Mouse (Mus musculus) adrenal gland, adult (tissue): ENCODE results near the gene Cars2.

Experiments used
- DNase-seq, 2 experiments: peaks; one replicate each; pipeline ENCODE4 v3.0.0; 2022 to 2023; ENCODE audit warnings: low spot score in 1 of 2; ENCODE audit not compliant: inconsistent age in 2 of 2

The Cars2 gene

DNA sequence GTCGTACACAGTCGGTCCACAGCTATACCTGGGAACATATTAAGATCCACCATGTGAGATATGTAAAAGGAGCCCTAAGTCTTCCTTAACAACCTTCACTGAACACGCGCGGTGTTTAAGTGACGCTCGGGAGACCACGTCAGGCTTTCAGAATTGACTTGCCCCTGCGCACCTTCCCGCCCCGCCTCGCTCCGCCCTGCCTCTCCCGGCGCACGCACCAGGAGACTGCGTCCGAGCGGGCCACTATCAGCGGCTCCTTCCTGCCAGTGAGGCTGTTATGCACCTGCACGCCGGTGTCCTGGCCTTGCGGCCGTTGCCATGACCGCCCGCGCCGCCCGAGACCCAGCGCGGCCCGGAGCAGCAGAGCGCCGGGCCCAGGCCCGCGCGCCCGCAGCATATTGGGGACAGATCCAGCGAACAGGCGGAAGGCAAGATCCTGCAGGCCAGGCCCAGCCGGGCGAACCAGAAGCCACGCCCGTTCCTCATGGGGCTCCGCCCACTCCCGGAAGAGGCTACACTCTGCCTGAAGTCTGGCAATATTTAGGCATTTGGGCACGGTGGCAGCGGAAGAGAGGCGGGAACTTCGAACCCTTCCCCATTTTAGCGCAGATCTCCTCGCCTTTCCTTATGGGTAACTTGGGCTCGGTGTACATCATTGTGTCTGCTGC lies at the start of gene Cars2:
Cars2 (minus strand) TSS at position 503 of the 668 bp plus-strand sequence.
- peak; percentile 95 to 98 for DNase-seq

DNA sequence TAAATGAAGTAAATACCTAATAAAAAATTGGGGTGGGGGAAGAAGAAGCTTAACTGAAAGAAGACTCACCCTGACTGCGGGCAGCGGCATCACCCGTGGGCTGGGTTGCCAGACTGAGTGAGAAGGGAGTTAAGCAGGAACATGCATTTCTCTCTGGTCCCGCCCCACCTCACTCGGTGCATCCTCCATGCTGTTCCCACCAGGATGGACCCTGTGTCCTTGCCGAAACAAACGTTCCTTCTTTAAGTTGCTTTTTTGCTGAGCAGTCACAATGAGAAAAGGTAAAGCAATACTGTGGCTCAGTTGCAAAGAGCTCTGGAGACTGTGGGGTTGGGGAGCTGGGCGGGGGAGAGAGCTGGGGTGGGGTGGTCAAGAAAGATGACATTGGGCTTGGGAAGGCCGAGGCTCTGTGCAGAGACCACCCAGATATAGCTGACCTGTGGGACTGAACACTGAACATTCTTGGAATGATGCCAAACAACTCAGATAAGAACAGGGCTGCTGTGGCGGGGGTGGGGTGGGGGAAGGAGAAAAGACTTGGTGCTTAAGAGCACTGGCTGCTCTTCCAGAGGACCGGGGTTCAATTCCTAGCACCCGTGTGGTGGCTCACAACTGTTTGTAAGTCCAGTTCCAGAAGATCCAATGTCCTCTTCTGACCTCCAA lies 42.8 kb upstream of the Cars2 start:
- DNase-seq = no peak

DNA sequence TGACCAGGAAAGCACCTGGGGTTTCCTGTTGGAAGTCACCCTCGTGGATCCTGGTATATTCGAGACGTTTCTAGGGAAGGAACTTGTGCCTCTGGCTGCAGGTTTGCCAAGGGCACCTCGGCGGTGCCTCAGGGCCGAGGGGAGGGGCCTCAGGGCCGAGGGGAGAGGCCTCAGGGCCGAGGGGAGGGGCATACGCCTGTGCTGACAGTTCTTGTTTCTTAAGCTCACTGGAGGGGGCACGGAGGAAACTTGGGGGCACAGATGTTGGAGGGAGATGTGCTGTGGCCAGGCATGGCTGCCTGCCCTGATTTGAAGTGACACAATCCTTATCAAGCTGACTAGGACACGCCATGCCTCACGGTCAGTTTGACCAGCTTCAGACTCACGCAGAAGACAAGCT lies 41.7 kb upstream of the Cars2 start:
- DNase-seq = peak; percentile 69 to 85

DNA sequence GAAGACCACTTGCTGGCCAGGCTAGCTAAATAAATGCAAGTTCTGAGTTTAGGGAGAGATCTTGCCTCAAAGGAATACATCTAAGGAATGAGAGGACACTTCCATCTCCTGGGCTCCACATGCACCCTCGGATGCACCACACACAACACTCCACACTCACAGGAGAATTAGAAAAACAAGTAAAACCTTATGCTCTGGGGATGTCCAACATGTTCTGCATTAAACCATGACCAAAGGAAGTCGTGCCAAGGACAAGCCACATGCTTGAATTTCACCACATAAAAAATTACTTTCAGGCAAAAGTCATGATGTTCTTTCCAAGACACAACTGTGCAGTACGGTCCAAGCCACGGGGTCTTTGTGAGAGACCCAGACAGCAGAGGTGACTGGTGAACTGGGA lies 41.3 kb upstream of the Cars2 start:
- DNase-seq = no peak

GRCm38 (mm10) chr8:11586374-11586745 lies 35.8 kb upstream of the Cars2 start:
- no peak for DNase-seq

- no peak for DNase-seq
These were observed 35.2 kb upstream of the Cars2 start for GRCm38 (mm10) chr8:11585513-11586373.

- DNase-seq = no peak
These were observed 25.2 kb upstream of the Cars2 start for GRCm38 (mm10) chr8:11575604-11576384.

DNA sequence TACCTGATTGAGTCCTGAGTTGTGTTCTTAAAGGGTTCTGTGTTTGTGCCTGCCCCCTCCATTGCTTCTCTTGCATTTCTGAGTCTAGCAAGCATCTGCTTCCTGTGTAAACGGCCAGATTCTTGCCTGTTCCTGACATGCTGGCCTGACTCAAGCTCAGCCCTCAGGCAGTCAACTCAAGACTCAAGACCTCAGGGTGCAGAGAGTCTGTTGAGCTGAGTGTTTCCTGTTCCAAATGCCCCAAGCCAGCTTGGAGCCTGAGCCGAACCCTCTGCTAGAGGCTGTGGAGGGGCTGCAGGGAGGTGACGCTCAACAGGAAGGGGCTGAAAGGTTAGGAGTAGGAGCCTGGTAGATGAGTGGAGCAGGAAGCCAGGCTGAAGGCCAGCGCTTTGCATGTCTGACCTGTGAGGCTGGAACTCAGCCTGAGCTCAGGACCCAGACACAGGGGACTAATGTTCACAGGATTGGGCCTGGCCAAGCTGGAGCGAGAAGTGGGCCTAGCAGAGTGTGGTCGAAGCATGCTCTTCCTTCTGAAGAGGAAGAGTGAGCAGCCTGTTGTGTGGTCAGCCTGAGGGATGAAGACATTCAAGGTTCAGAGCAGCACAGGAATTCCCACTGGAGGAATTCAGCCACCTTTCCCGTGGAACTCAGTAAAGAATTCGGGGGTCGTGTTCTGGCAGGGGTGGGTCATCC lies 24.5 kb upstream of the Cars2 start:
- DNase-seq = no peak

DNA sequence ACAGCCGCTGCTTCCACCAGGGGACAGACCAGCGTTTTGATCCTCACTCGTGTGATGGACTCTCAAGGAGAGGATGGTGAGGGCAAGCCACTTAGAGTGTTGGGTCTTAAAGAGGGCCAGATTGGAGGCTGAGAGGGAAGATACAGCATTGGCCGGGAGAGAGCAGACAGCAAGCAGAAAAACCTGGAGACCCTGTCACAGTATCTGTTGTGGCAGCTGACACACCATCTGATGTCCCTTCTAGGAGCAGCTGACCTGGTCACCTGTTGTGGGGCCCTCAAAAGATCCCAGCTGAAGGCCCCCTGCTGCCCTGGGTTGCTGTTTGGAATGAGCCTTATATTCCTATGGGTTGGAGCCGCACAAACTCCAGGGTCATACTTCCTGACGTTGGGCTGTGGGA lies 21.8 kb upstream of the Cars2 start:
- no peak for DNase-seq

- DNase-seq = no peak
These were observed 21.4 kb upstream of the Cars2 start for GRCm38 (mm10) chr8:11571950-11572349.

GRCm38 (mm10) chr8:11570742-11571141 lies 20.2 kb upstream of the Cars2 start:
- no peak for DNase-seq

DNA sequence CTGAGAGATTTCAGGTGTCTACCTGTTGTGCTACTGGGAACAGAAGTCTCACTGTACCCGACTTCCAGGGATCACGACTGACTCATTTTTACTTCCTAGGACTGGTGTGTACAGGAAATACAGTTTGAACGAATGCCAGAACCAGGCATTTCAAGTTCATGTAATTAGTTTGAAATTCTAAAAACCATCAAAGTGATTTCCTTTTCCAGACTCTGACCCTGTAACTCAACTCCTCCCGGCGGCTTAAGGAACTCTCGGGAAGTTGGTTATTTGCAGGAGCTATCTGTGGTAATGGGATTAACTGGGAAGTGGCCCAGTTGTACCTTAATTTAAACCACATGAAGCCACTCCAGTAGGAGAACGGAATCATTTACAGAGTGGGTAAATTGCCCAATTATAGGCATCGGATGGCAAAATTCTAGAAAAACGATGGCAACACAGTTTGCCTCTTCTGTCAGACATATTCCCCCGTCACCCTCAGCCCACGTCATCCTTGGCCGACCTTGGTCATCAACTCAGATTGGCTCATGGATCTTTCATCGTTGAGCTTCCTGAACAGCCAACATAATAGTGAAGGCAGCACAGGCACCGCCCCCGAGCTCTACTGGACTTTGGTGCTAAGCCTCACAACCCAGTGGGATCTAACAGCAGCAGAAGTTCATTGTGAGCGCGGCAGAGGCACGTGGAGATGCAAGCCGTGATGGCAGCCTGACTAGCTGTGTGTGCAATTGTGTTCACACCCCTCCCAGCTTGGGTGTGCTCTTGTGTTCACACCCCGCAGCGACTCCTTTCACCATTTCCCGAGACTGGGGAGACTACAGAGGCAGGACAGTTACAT lies 18.9 kb upstream of the Cars2 start:
- peak; percentile 15 to 67 for DNase-seq

GRCm38 (mm10) chr8:11568193-11568592 lies 17.6 kb upstream of the Cars2 start:
- peak in 1 of 2 experiments; percentile 60 for DNase-seq

DNA sequence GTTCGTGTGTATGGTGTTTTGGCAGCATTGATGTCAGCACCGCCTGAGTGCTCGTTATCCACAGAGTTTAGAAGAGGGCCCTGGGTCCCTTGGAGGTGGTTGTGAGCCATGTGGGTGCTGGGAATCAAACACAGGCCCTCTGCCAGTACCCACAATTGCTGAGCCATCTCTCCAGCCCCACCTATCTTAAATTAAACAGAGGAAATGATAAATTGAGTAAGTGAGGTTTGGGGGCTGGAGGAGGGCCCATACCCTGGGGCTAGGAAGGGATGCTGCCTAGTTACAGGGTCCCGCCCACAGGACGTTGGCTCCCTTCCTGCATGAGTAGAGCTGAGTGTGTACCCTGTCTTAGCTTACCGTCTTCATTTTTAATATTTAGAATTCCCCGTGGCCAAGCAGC lies 14.1 kb upstream of the Cars2 start:
- DNase-seq = no peak

GRCm38 (mm10) chr8:11564236-11564635 lies 13.7 kb upstream of the Cars2 start:
- DNase-seq = no peak

- no peak for DNase-seq
These were observed 9.6 kb upstream of the Cars2 start for GRCm38 (mm10) chr8:11560220-11560619.

GRCm38 (mm10) chr8:11559511-11559910 lies 8.9 kb upstream of the Cars2 start:
- no peak for DNase-seq

DNA sequence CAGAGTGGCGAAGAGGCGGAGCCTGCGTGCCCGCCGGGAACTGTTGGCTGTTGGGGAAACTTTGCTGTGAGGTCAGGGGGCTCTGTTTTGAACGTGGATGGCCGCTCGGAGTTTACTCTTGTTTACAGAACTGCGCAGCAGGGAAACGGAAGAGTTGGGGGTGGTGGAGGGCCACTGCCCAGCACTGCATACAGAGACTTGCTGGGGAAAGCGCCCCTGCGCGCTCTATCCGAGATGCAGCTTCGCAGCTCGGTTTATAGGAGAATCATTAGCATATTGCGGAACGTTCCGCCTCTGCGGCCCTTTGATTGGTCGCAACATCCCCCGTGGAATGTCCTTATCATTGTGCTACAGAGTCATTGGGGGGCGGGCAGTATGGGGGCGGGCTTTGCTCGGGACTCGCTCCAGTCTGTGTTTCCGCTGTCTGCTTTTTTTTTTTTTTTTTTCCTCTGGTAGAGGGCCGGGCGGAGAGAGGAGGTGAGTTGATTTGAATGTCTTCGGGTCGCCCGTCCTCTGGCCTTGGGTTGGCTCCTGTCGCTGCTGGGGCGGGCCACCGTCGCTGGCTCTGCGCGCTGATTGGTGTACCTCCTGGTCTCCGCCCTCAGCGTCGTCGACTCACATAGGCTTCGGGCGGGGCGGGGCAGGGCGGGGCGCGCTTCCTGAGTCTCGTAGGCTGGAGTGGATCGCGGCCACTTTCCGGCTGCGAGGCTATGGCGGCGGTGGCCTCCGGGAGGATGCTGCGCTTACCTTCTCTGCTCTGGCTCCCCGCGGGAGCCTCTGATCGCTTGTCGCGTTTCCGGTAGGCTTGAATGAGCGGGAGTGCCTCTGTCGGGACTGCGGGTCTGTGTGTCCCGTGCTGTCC lies 7.4 kb upstream of the Cars2 start:
- DNase-seq = peak; percentile 98 to 99

GRCm38 (mm10) chr8:11557424-11557767 lies 6.8 kb upstream of the Cars2 start:
- no peak for DNase-seq
